Mouse (Mus musculus): ENCODE results near the gene Naa25. TPM values are rescaled to one million over a fixed set of nuclear protein-coding genes. Genes with fewer than 3 reads are reported as not detected.

Naa25 gene
- polyA plus RNA-seq, 1 experiment, result 27.7 TPM

DNA sequence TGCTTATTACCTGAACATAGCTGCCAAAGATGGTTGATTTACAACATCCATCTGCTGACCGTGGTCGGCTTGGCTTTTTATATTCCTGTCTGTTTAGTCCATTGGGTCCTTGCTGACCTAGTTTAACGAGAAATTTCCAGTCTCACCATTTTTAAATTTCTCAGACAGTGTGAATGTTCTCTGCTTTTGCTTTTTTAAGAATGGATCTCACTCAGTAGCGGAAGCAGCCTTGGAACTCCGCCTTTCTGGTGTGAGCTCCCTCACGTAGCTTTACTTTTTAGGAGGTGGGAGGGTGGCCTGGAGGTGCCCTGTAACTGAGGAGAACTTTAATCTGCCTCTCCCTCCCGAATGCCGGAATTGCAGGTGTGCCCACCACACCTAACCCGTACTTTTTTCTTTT, 23.0 kb downstream of the Naa25 start:
- Histone ChIP-seq H3K4me1 (ENCODE audit: control insufficient read depth, insufficient read depth, low read length) (no peaks in the 10 kb centered on the region), H3K4me3 (ENCODE audit: control insufficient read depth, low read depth, low read length) (no peak overlapping the region), H3K27ac (ENCODE audit: control insufficient read depth, insufficient read depth, low read depth, low read length) (no peak overlapping the region), H3K27me3 (ENCODE audit: control insufficient read depth, insufficient read depth, low read length) (no peaks in the 10 kb centered on the region), H3K36me3 (ENCODE audit: control insufficient read depth, insufficient read depth, low read length) (peaks cover 9% of the 10 kb centered on the region)
- TF ChIP-seq CTCF (IDR thresholded peaks at IDR 0.05; ENCODE audit: control insufficient read depth, insufficient read depth, insufficient replicate concordance, low read depth, low read length), result no peak

DNA sequence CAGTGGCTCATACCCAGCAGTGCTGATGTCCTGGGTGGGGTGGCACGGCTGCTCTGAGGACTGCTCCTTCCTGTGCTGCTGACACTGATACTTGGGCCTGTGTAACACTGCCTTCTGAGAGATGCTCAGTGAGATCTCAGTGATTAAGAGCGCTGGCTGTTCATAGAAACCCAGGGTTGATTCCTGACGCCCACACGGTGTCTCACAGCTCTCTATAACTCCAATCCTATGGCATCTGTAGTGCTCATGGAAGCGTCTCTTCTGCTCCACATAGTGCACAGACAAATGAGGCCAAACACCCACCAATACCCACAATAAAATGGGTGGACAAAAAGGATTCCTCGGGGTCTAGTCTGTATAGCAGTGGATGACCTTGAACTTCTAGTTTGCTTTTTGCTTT, 25.1 kb downstream of the Naa25 start:
- TF ChIP-seq POLR2A (IDR thresholded peaks at IDR 0.05; ENCODE audit: control insufficient read depth, low read depth, low read length) (no peak), CTCF (IDR thresholded peaks at IDR 0.05; ENCODE audit: control insufficient read depth, insufficient read depth, insufficient replicate concordance, low read depth, low read length) (no peak)
- Histone ChIP-seq H3K27ac (ENCODE audit: control insufficient read depth, insufficient read depth, low read depth, low read length) (no peak overlapping the region), H3K4me1 (ENCODE audit: control insufficient read depth, insufficient read depth, low read length) (no peaks in the 10 kb centered on the region), H3K36me3 (ENCODE audit: control insufficient read depth, insufficient read depth, low read length) (peaks cover 6% of the 10 kb centered on the region), H3K4me3 (ENCODE audit: control insufficient read depth, low read depth, low read length) (no peak overlapping the region), H3K27me3 (ENCODE audit: control insufficient read depth, insufficient read depth, low read length) (no peaks in the 10 kb centered on the region)

- Histone ChIP-seq H3K27me3 (ENCODE audit: control insufficient read depth, insufficient read depth, low read length) (no peaks in the 10 kb centered on the region), H3K27ac (ENCODE audit: control insufficient read depth, insufficient read depth, low read depth, low read length) (no peak overlapping the region), H3K36me3 (ENCODE audit: control insufficient read depth, insufficient read depth, low read length) (peaks cover 7% of the 10 kb centered on the region), H3K4me1 (ENCODE audit: control insufficient read depth, insufficient read depth, low read length) (no peaks in the 10 kb centered on the region), H3K4me3 (ENCODE audit: control insufficient read depth, low read depth, low read length) (no peak overlapping the region)
- no peak for TF ChIP-seq POLR2A (IDR thresholded peaks at IDR 0.05; ENCODE audit: control insufficient read depth, low read depth, low read length)
Measured at GRCm38 (mm10) chr5:121423297-121423696, 25.6 kb downstream of the Naa25 start.

GRCm38 (mm10) chr5:121428954-121429353, 31.2 kb downstream of the Naa25 start:
- H3K4me3 ChIP-seq (ENCODE audit: control insufficient read depth, low read depth, low read length), result no peak overlapping the region
- H3K4me1 ChIP-seq (ENCODE audit: control insufficient read depth, insufficient read depth, low read length), result no peaks in the 10 kb centered on the region
- no peaks in the 10 kb centered on the region for H3K27me3 ChIP-seq (ENCODE audit: control insufficient read depth, insufficient read depth, low read length)
- H3K36me3 ChIP-seq (ENCODE audit: control insufficient read depth, insufficient read depth, low read length), result peaks cover 7% of the 10 kb centered on the region
- no peak for TF ChIP-seq POLR2A (IDR thresholded peaks at IDR 0.05; ENCODE audit: control insufficient read depth, low read depth, low read length)
- no peak for TF ChIP-seq CTCF (IDR thresholded peaks at IDR 0.05; ENCODE audit: control insufficient read depth, insufficient read depth, insufficient replicate concordance, low read depth, low read length)
- no peak overlapping the region for H3K27ac ChIP-seq (ENCODE audit: control insufficient read depth, insufficient read depth, low read depth, low read length)

DNA sequence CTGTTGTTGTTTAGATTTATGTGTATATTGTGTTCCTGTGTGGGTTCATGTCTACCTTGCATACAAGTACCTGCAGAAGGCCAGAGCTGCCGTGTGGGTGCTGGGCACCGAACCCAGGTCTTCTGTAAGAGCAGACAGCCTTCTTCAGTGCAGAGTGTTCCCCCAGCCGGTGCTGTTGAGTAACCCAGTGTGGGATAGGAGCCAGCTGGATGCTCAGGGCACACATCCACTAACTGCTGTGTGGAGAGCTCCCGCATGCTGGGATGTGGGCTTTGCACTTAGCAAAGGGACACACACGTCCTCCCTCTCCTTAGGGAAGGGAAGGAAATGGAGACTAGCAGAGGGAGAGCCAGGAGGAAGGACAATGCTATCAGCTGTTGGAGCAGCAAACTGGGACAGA, 40.4 kb downstream of the Naa25 start:
- no peak for TF ChIP-seq CTCF (IDR thresholded peaks at IDR 0.05; ENCODE audit: control insufficient read depth, insufficient read depth, insufficient replicate concordance, low read depth, low read length)
- no peak for TF ChIP-seq POLR2A (IDR thresholded peaks at IDR 0.05; ENCODE audit: control insufficient read depth, low read depth, low read length)
- Histone ChIP-seq H3K27me3 (ENCODE audit: control insufficient read depth, insufficient read depth, low read length) (no peaks in the 10 kb centered on the region), H3K4me1 (ENCODE audit: control insufficient read depth, insufficient read depth, low read length) (no peaks in the 10 kb centered on the region), H3K27ac (ENCODE audit: control insufficient read depth, insufficient read depth, low read depth, low read length) (no peak overlapping the region), H3K4me3 (ENCODE audit: control insufficient read depth, low read depth, low read length) (no peak overlapping the region), H3K36me3 (ENCODE audit: control insufficient read depth, insufficient read depth, low read length) (peaks cover 9% of the 10 kb centered on the region)

GRCm38 (mm10) chr5:121438756-121439155, 41.0 kb downstream of the Naa25 start:
- TF ChIP-seq CTCF (IDR thresholded peaks at IDR 0.05; ENCODE audit: control insufficient read depth, insufficient read depth, insufficient replicate concordance, low read depth, low read length), result no peak
- TF ChIP-seq POLR2A (IDR thresholded peaks at IDR 0.05; ENCODE audit: control insufficient read depth, low read depth, low read length), result no peak
- Histone ChIP-seq H3K27ac (ENCODE audit: control insufficient read depth, insufficient read depth, low read depth, low read length) (no peak overlapping the region), H3K4me3 (ENCODE audit: control insufficient read depth, low read depth, low read length) (no peak overlapping the region), H3K27me3 (ENCODE audit: control insufficient read depth, insufficient read depth, low read length) (no peaks in the 10 kb centered on the region), H3K4me1 (ENCODE audit: control insufficient read depth, insufficient read depth, low read length) (no peaks in the 10 kb centered on the region), H3K36me3 (ENCODE audit: control insufficient read depth, insufficient read depth, low read length) (peaks cover 9% of the 10 kb centered on the region)

- no peak for TF ChIP-seq POLR2A (IDR thresholded peaks at IDR 0.05; ENCODE audit: control insufficient read depth, low read depth, low read length)
- TF ChIP-seq CTCF (IDR thresholded peaks at IDR 0.05; ENCODE audit: control insufficient read depth, insufficient read depth, insufficient replicate concordance, low read depth, low read length), result no peak
- no peak overlapping the region for H3K4me3 ChIP-seq (ENCODE audit: control insufficient read depth, low read depth, low read length)
- H3K36me3 ChIP-seq (ENCODE audit: control insufficient read depth, insufficient read depth, low read length), result peaks cover 6% of the 10 kb centered on the region
- no peaks in the 10 kb centered on the region for H3K27me3 ChIP-seq (ENCODE audit: control insufficient read depth, insufficient read depth, low read length)
- no peak overlapping the region for H3K27ac ChIP-seq (ENCODE audit: control insufficient read depth, insufficient read depth, low read depth, low read length)
- H3K4me1 ChIP-seq (ENCODE audit: control insufficient read depth, insufficient read depth, low read length), result no peaks in the 10 kb centered on the region
Measured at GRCm38 (mm10) chr5:121443548-121443947, 45.8 kb downstream of the Naa25 start.

GRCm38 (mm10) chr5:121444870-121445269, 47.1 kb downstream of the Naa25 start:
- Histone ChIP-seq H3K4me3 (ENCODE audit: control insufficient read depth, low read depth, low read length) (no peak overlapping the region), H3K27me3 (ENCODE audit: control insufficient read depth, insufficient read depth, low read length) (no peaks in the 10 kb centered on the region), H3K4me1 (ENCODE audit: control insufficient read depth, insufficient read depth, low read length) (no peaks in the 10 kb centered on the region), H3K36me3 (ENCODE audit: control insufficient read depth, insufficient read depth, low read length) (peaks cover 2% of the 10 kb centered on the region), H3K27ac (ENCODE audit: control insufficient read depth, insufficient read depth, low read depth, low read length) (no peak overlapping the region)
- no peak for TF ChIP-seq POLR2A (IDR thresholded peaks at IDR 0.05; ENCODE audit: control insufficient read depth, low read depth, low read length)
- no peak for TF ChIP-seq CTCF (IDR thresholded peaks at IDR 0.05; ENCODE audit: control insufficient read depth, insufficient read depth, insufficient replicate concordance, low read depth, low read length)

All from testis, adult 2 months (tissue).